Mouse (Mus musculus) intestine, embryonic 16.5 days (tissue): Measurements from ENCODE around the gene Vmn1r239-ps. TPM values are rescaled to one million over a fixed set of nuclear protein-coding genes. Genes with fewer than 3 reads are reported as not detected.
"Not testable (repeated sequence)": the region's sequence is repeated elsewhere in the genome, so short reads cannot be mapped to it uniquely, and the experiment has no call there.

Source experiments
- ATAC-seq: fragments of 200-750 bp; cut with Nextera tagmentation; 2 replicates; pipeline ENCODE4 v1.8.0; 2017; ENCODE audit warnings: moderate TSS enrichment, moderate library complexity
- H3K27ac ChIP-seq: fragments of 300-500 bp; sonication (generic); 2 replicates; pipeline ENCODE4 v1.5.1; 2014; ENCODE audit warnings: mild to moderate bottlenecking, low read length
- H3K27me3 ChIP-seq: fragments of 300-500 bp; sonication (generic); replicated peaks from 2 replicates; pipeline ENCODE4 v1.6.1; 2014; ENCODE audit warnings: low read length, control low read depth, mixed read lengths; ENCODE audit not compliant: control insufficient read depth, insufficient read depth
- H3K36me3 ChIP-seq: fragments of 300-500 bp; sonication (generic); 2 replicates; pipeline ENCODE4 v1.6.1; 2014; ENCODE audit warnings: low read length, control low read depth; ENCODE audit not compliant: control insufficient read depth, insufficient read depth
- H3K4me1 ChIP-seq: fragments of 300-500 bp; sonication (generic); 2 replicates; pipeline ENCODE4 v1.6.1; 2014; ENCODE audit warnings: low read length, control low read depth, mixed read lengths; ENCODE audit not compliant: control insufficient read depth, insufficient read depth
- H3K4me2 ChIP-seq: fragments of 300-500 bp; sonication (generic); 2 replicates; pipeline ENCODE4 v1.6.1; 2014; ENCODE audit warnings: low read depth, low read length, control low read depth
- H3K4me3 ChIP-seq: fragments of 300-500 bp; sonication (generic); 2 replicates; pipeline ENCODE4 v1.5.1; 2014; ENCODE audit warnings: mild to moderate bottlenecking, low read length
- H3K9ac ChIP-seq: fragments of 300-500 bp; sonication (generic); 2 replicates; pipeline ENCODE4 v1.6.1; 2014; ENCODE audit warnings: low read depth, low read length
- H3K9me3 ChIP-seq: fragments of 300-500 bp; sonication (generic); 2 replicates; pipeline ENCODE4 v1.6.1; 2016; ENCODE audit warnings: low read length, control low read depth; ENCODE audit not compliant: control insufficient read depth
- WGBS: fragments of 180-500 bp; shearing (Covaris S2); extraction: QIAGEN DNeasy Blood & Tissue Kit; methylation state at CpG from one replicate; pipeline ENCODE4 v1.1.7; 2014; 5-methylcytosine and 5-hydroxymethylcytosine counted together
- polyA plus RNA-seq: library from polyadenylated mRNA; unstranded; fragments of >200 nt; fragmentation: Nextera tagmentation; extraction: Ambion mirVana; gene quantifications from 2 replicates; pipeline ENCODE4 v1.2.1, GENCODE M21; 2015

Gene Vmn1r239-ps
- polyA plus RNA-seq, result not detected in 2 replicates

DNA sequence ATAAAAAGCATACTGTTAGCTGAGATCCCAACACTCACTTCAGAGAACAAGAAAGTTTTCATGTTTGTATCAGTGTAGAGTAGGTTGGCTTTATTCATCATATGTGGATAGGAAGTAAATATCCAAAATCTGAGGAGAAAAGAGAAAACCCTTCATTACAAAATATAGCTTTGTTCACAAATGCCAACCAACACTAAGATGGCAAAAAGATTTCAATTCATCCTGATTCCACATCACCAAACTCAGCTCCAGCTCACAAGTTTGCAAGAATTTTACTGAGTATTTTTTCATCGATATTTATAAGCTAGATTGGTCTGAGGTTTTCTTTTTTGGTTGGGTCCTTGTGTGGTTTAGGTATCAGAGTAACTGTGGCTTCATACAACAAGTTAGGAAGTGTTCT is at the start of gene Vmn1r239-ps:
TSS of gene Vmn1r239-ps (minus strand) at position 101 of the 400 bp plus-strand sequence.
- H3K9ac ChIP-seq, H3K4me3 ChIP-seq, H3K4me1 ChIP-seq, H3K27ac ChIP-seq, H3K4me2 ChIP-seq, H3K27me3 ChIP-seq, H3K36me3 ChIP-seq, ATAC-seq, H3K9me3 ChIP-seq: not testable (repeated sequence)
- 87% methylated on average over 1 of the region's 1 CpGs for WGBS

DNA sequence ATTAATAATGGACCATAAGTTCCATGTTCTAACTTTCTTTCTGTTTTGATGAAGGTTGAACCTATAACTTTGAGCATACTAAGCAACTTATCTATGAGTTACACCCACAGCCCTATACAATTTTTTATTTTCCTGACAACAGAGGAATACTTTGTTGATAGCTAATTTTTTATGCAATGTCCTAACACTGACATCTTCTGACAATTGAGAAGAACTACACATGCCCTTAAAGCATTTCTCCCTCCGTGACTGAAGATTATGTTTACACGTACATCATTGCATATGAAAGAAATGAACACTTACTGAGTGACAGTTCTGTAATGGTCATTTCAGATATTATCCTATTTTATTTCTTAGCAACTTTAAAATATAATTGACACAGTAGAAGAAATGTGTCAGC is 36.0 kb upstream of the Vmn1r239-ps start:
- Histone ChIP-seq H3K36me3 (no peaks in the 10 kb centered on the region), H3K4me1 (no peaks in the 10 kb centered on the region), H3K9me3 (no peaks in the 10 kb centered on the region), H3K9ac (no peak overlapping the region), H3K4me3 (no peak overlapping the region), H3K27ac (no peak overlapping the region), H3K27me3 (no peaks in the 10 kb centered on the region), H3K4me2 (no peak overlapping the region)
- 66% methylated on average over 2 of the region's 2 CpGs for WGBS
- ATAC-seq, result no peak

DNA sequence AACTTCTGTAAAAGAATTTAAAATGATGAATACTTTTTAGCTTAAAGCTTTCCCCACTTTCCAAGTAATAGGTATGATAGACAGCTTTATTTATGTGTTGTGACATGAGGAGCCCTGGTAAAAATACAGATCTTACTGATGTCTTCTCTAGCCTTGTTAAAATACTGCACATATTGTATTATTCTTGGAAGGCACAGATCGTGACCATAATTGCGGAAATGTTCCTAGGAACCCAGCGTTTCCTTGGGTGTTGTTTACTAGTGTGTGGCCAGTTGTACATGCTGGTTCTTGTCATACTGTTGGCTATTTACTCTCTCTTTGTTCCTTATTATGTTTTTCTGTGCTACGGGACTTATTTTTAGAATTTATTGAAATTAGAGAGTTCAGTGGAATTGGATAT is 10.1 kb downstream of the Vmn1r239-ps start:
- no peak overlapping the region for H3K4me2 ChIP-seq
- ATAC-seq, result no peak
- H3K27me3 ChIP-seq, result no peaks in the 10 kb centered on the region
- no peaks in the 10 kb centered on the region for H3K9me3 ChIP-seq
- no peak overlapping the region for H3K9ac ChIP-seq
- no peaks in the 10 kb centered on the region for H3K4me1 ChIP-seq
- no peak overlapping the region for H3K27ac ChIP-seq
- no peak overlapping the region for H3K4me3 ChIP-seq
- 77% methylated on average over 4 of the region's 4 CpGs for WGBS
- no peaks in the 10 kb centered on the region for H3K36me3 ChIP-seq

DNA sequence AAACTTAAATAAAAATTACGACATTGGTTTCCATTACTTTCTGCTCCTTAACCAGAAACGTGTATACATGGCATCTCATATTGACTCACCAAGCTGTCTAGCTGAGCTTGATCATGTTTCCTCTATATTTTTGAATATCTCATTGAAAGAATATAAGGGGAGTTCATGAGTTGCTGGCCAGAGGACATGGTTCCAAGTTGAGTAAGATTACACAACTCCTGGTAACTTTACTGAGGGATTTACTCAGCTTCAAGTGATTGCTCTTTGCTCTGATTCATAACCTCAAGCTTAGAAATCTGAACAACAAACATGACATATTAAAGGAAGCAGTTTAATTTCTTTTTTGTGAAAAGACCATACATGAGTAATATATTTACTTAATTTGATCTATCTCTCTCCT is 18.1 kb downstream of the Vmn1r239-ps start:
- no peak overlapping the region for H3K4me3 ChIP-seq
- H3K36me3 ChIP-seq, result no peaks in the 10 kb centered on the region
- H3K27me3 ChIP-seq, result no peaks in the 10 kb centered on the region
- no peaks in the 10 kb centered on the region for H3K4me1 ChIP-seq
- H3K9me3 ChIP-seq, result no peaks in the 10 kb centered on the region
- no peak overlapping the region for H3K27ac ChIP-seq
- no peak overlapping the region for H3K4me2 ChIP-seq
- no peak overlapping the region for H3K9ac ChIP-seq
- no peak for ATAC-seq
- WGBS, result 76% methylated on average over 2 of the region's 2 CpGs

DNA sequence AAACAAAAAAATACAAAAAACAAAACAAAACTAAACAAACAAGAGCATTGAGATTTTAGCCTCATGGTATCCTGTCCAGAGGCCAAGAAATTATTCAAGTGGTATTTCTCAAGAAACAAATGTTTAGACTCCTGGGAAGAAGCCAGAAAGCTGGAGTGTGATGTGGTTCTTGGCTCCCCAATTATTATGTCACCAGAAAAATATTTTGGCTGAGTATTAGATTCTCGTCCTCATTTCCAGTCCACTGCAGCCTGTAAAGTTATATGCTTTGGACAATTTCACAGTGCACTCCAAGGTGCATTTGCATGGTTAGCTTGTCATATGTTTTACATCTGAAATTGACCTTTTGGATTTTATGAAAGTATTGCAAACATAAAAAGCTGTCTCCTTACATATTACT is 23.8 kb downstream of the Vmn1r239-ps start:
- Histone ChIP-seq H3K4me1 (no peaks in the 10 kb centered on the region), H3K4me2 (no peak overlapping the region), H3K4me3 (no peak overlapping the region), H3K9me3 (no peaks in the 10 kb centered on the region), H3K27me3 (no peaks in the 10 kb centered on the region), H3K36me3 (no peaks in the 10 kb centered on the region), H3K9ac (no peak overlapping the region), H3K27ac (no peak overlapping the region)
- WGBS, result 46% methylated on average over 1 of the region's 1 CpGs
- ATAC-seq, result peak; percentile 52

DNA sequence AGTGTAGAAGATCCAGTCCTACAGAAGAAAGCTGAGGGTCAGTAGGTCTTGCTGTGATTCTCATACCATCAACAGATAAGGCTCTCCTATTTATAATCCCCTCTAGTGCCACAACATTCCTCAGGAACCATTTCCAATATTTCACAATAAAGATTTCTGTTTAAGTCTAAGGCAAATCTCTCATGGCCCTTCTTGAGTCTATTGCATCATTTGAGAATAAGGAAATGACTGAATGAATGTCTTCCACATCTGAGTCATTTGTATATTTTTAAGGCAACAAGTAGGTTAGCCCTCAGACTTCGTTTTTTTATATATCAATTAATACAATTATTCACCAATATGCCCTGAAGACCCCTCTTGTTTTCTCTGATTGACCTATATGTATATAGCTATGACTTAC is 24.4 kb downstream of the Vmn1r239-ps start, which contains the start of gene Il13ra2:
TSS of gene Il13ra2 (minus strand) at position 64 of the 400 bp plus-strand sequence.
- no peak for ATAC-seq
- Histone ChIP-seq H3K4me3 (no peak within 1 kb of the TSS), H3K27ac (no peak within 1 kb of the TSS), H3K4me1 (no peaks in the 10 kb centered on the region), H3K9ac (no peak within 1 kb of the TSS), H3K9me3 (no peaks in the 10 kb centered on the region), H3K36me3 (no peaks in the 10 kb centered on the region), H3K27me3 (no peaks in the 10 kb centered on the region), H3K4me2 (no peak within 1 kb of the TSS)
- WGBS, result 57% methylated on average over 1 of the region's 1 CpGs

Other genes starting within 250 kb of the Vmn1r239-ps start
- not detected in 2 replicates for gene Il13ra2, start 24.5 kb downstream of the Vmn1r239-ps start, polyA plus RNA-seq
- 2.3 and 2.7 TPM in 2 replicates for gene Lrch2, start 100.4 kb upstream of the Vmn1r239-ps start, polyA plus RNA-seq